Mouse (Mus musculus) brown adipose tissue, adult 24 weeks (tissue): Measurements from ENCODE around the gene Tpgs1. TPM values are rescaled to one million over a fixed set of nuclear protein-coding genes. Genes with fewer than 3 reads are reported as not detected.

Source experiments
- polyA plus RNA-seq: library from polyadenylated mRNA; stranded (reverse); fragments of >200 nt; gene quantifications from 2 replicates; pipeline ENCODE4 v1.2.4, GENCODE M21; 2012; ENCODE audit not compliant: missing spikeins, insufficient read depth, insufficient read length

Gene Tpgs1
- polyA plus RNA-seq, 1 experiment = 17.6 TPM

Other genes starting within 250 kb of the Tpgs1 start
- gene Vmn2r83, start 200.6 kb upstream of the Tpgs1 start, polyA plus RNA-seq = not detected in 2 replicates
- gene Plpp2, start 135.6 kb upstream of the Tpgs1 start, polyA plus RNA-seq = 3.9 and 4.3 TPM in 2 replicates
- gene Mier2, start 114.2 kb upstream of the Tpgs1 start, polyA plus RNA-seq = 6.1 and 8.5 TPM in 2 replicates
- not detected in 2 replicates for gene Theg, start 82.0 kb upstream of the Tpgs1 start, polyA plus RNA-seq
- gene C2cd4c, start 55.3 kb upstream of the Tpgs1 start, polyA plus RNA-seq = 0.48 TPM in 1 of 2 replicates, not detected in the other
- 0.92 and 1.7 TPM in 2 replicates for gene Shc2, start 31.5 kb upstream of the Tpgs1 start, polyA plus RNA-seq
- 1.2 TPM in 1 of 2 replicates, not detected in the other for gene Odf3l2, start 23.6 kb upstream of the Tpgs1 start, polyA plus RNA-seq
- gene Madcam1, start 4.8 kb upstream of the Tpgs1 start, polyA plus RNA-seq = not detected in 2 replicates
- 181 and 274 TPM in 2 replicates for gene Cdc34, start 12.8 kb downstream of the Tpgs1 start, polyA plus RNA-seq
- not detected in 2 replicates for gene Gzmm, start 19.7 kb downstream of the Tpgs1 start, polyA plus RNA-seq
- 495 and 669 TPM in 2 replicates for gene Bsg, start 35.1 kb downstream of the Tpgs1 start, polyA plus RNA-seq
- gene Hcn2, start 47.3 kb downstream of the Tpgs1 start, polyA plus RNA-seq = 0.52 TPM in 1 of 2 replicates, not detected in the other
- 20.1 and 32.1 TPM in 2 replicates for gene Polrmt, start 77.2 kb downstream of the Tpgs1 start, polyA plus RNA-seq
- gene Fgf22, start 85.7 kb downstream of the Tpgs1 start, polyA plus RNA-seq = not detected in 2 replicates
- gene Rnf126, start 97.6 kb downstream of the Tpgs1 start, polyA plus RNA-seq = 23.3 and 27.2 TPM in 2 replicates
- 0.96 and 1.3 TPM in 2 replicates for gene Fstl3, start 107.9 kb downstream of the Tpgs1 start, polyA plus RNA-seq
- not detected in 2 replicates for gene Prss57, start 121.6 kb downstream of the Tpgs1 start, polyA plus RNA-seq
- gene Palm, start 124.2 kb downstream of the Tpgs1 start, polyA plus RNA-seq = 12.4 and 18.7 TPM in 2 replicates
- gene Misp, start 151.6 kb downstream of the Tpgs1 start, polyA plus RNA-seq = not detected in 2 replicates
- gene Ptbp1, start 185.1 kb downstream of the Tpgs1 start, polyA plus RNA-seq = 45.6 and 50.5 TPM in 2 replicates
- 1.4 and 1.7 TPM in 2 replicates for gene Prtn3, start 205.1 kb downstream of the Tpgs1 start, polyA plus RNA-seq
- gene Plppr3, start 205.3 kb downstream of the Tpgs1 start, polyA plus RNA-seq = 1.3 TPM in 1 of 2 replicates, not detected in the other
- not detected in 2 replicates for gene Elane, start 216.9 kb downstream of the Tpgs1 start, polyA plus RNA-seq
- gene Cfd, start 221.5 kb downstream of the Tpgs1 start, polyA plus RNA-seq = 1,172 and 3,758 TPM in 2 replicates
- gene Med16, start 239.6 kb downstream of the Tpgs1 start, polyA plus RNA-seq = 11.2 and 12.9 TPM in 2 replicates
- not detected in 2 replicates for gene Gm26602, start 241.5 kb downstream of the Tpgs1 start, polyA plus RNA-seq
- gene Kiss1r, start 247.6 kb downstream of the Tpgs1 start, polyA plus RNA-seq = 0.38 and 0.63 TPM in 2 replicates